Mouse (Mus musculus) kidney, adult 2 months (tissue): ENCODE measurements around the gene Hmgcl.

ENCODE experiments used
- CTCF ChIP-seq: fragments of 200-500 bp; conservative IDR thresholded peaks from 2 replicates; pipeline ENCODE4 v1.5.1; 2011; ENCODE audit warnings: low read depth, mild to moderate bottlenecking, control low read depth, low read length, moderate library complexity, mixed read lengths; ENCODE audit not compliant: insufficient read depth, insufficient read length
- POLR2A ChIP-seq: fragments of 200-500 bp; IDR thresholded peaks from one replicate; pipeline ENCODE4 v1.6.1; 2011; ENCODE audit warnings: low read depth, low read length, control low read depth

DNA sequence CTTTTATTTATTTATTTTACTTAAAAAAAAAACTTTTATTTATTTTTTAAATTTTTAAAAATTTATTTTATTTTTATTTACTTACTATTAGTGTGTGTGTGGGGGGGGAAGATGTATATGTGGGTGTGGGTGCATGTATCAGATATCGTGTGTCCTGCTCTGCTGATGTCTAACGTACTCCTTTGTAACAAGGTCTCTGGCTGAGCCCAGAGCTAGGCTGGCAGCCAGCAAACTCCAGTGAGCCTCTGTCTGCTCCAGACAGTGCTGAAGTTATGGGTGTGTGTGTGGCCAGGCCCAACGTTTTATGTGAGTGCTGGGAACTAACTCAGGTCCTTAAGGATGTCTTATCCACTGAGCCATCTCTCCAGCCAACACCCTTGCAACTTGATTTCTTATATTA lies 34.1 kb upstream of the Hmgcl start:
- no peak for TF ChIP-seq CTCF
- TF ChIP-seq POLR2A, result no peak
